Mouse (Mus musculus) kidney, postnatal 0 days (tissue): ENCODE measurements around the gene Gngt2. TPM values are rescaled to one million over a fixed set of nuclear protein-coding genes. Genes with fewer than 3 reads are reported as not detected.

Source experiments
- ATAC-seq: fragments of 200-750 bp; cut with Nextera tagmentation; replicated peaks from 2 replicates; pipeline ENCODE4 v1.8.0; 2017; ENCODE audit warnings: low read depth, moderate number of reproducible peaks, moderate TSS enrichment, moderate library complexity; ENCODE audit not compliant: low FRiP score
- DNase-seq: peaks from one replicate; pipeline ENCODE4 v3.0.0-alpha.2; 2016; ENCODE audit warnings: low spot score
- H3K27ac ChIP-seq: fragments of 300-500 bp; sonication (generic); 2 replicates; pipeline ENCODE4 v1.5.1; 2014; ENCODE audit warnings: mild to moderate bottlenecking
- H3K27me3 ChIP-seq: fragments of 300-500 bp; sonication (generic); 2 replicates; pipeline ENCODE4 v1.6.1; 2014; ENCODE audit warnings: low read length, mixed read lengths; ENCODE audit not compliant: insufficient read depth
- H3K36me3 ChIP-seq: fragments of 300-500 bp; sonication (generic); 2 replicates; pipeline ENCODE4 v1.6.1; 2014; ENCODE audit warnings: low read length, mixed read lengths; ENCODE audit not compliant: insufficient read depth
- H3K4me1 ChIP-seq: fragments of 300-500 bp; sonication (generic); replicated peaks from 2 replicates; pipeline ENCODE4 v1.6.1; 2014; ENCODE audit warnings: antibody characterized with exemption, low read length, mixed read lengths; ENCODE audit not compliant: insufficient read depth
- H3K4me2 ChIP-seq: fragments of 300-500 bp; sonication (generic); 2 replicates; pipeline ENCODE4 v1.6.1; 2014; ENCODE audit warnings: mild to moderate bottlenecking, low read length, moderate library complexity, mixed read lengths
- H3K4me3 ChIP-seq: fragments of 300-500 bp; sonication (generic); replicated peaks from 2 replicates; pipeline ENCODE4 v1.5.1; 2014; ENCODE audit warnings: low read depth, low read length
- H3K9ac ChIP-seq: fragments of 300-500 bp; sonication (generic); 2 replicates; pipeline ENCODE4 v1.6.1; 2014; ENCODE audit warnings: low read depth, low read length
- H3K9me3 ChIP-seq: fragments of 300-500 bp; sonication (generic); replicated peaks from 2 replicates; pipeline ENCODE4 v1.6.1; 2016; ENCODE audit warnings: low read length, inconsistent platforms, mixed read lengths
- CTCF ChIP-seq: IDR thresholded peaks from 2 replicates; pipeline ENCODE4 v1.5.1; 2016; ENCODE audit warnings: antibody characterized with exemption, low read depth, mild to moderate bottlenecking, moderate library complexity
- WGBS: fragments of 180-500 bp; shearing (Covaris S2); extraction: QIAGEN DNeasy Blood & Tissue Kit; methylation state at CpG from one replicate; pipeline ENCODE4 v1.1.7; 2014; 5-methylcytosine and 5-hydroxymethylcytosine counted together
- polyA plus RNA-seq: library from polyadenylated mRNA; unstranded; fragments of >200 nt; fragmentation: Nextera tagmentation; extraction: Ambion mirVana; gene quantifications from 2 replicates; pipeline ENCODE4 v1.2.1, GENCODE M21; 2015

The Gngt2 gene
- polyA plus RNA-seq, 1 experiment from 2014 or later = 32.6 TPM

- Histone ChIP-seq H3K4me2 (no peak overlapping the region), H3K36me3 (no peaks in the 10 kb centered on the region), H3K9ac (no peak overlapping the region), H3K4me1 (peaks cover 39% of the 10 kb centered on the region), H3K4me3 (no peak overlapping the region), H3K27ac (no peak overlapping the region), H3K27me3 (peaks cover 56% of the 10 kb centered on the region), H3K9me3 (no peaks in the 10 kb centered on the region)
- no peak for DNase-seq
- WGBS = 55% methylated on average over 18 of the region's 18 CpGs
- TF ChIP-seq CTCF = no peak
- no peak for ATAC-seq
Measured at GRCm38 (mm10) chr11:95832129-95833005, 4.6 kb upstream of the Gngt2 start.

DNA sequence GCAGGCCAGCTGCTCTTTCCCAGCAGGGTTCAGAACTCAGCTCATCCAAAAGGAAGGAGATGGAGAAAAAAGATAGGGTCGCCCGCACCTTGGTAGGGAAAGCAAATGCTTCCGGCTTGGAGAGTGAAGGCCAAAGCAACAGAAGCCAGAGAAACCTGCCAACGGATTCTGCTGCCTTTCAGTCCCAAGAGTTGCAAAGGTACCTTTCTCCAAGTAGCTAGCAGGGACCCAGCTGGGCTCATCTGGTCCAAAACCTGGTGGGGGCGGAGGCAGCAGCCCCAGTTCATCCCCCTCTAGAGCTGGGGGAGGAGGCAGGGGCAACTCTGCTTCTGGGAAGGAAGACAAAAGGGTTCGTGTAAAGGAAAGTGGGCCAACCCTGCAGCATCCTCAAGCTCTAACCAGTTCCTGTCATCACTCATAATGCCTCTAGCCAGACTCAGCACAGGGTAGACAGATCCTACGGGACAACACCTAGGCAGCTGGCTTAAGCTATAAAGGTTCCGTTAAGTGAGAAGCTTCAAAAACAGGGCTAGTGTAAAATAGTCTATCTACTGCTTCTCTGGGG, 3.9 kb upstream of the Gngt2 start:
- Histone ChIP-seq H3K27me3 (peaks cover 54% of the 10 kb centered on the region), H3K36me3 (no peaks in the 10 kb centered on the region), H3K4me1 (peaks cover 39% of the 10 kb centered on the region), H3K4me2 (no peak overlapping the region), H3K4me3 (no peak overlapping the region), H3K9ac (no peak overlapping the region), H3K9me3 (no peaks in the 10 kb centered on the region), H3K27ac (no peak overlapping the region)
- DNase-seq (no peak), ATAC-seq (no peak)
- 31% methylated on average over 8 of the region's 8 CpGs for WGBS
- TF ChIP-seq CTCF = no peak

- Histone ChIP-seq H3K4me2 (0 out of 2 replicates have a peak overlapping the region, but pooled peaks have one; percentile 14), H3K27ac (no peak overlapping the region), H3K9ac (no peak overlapping the region), H3K4me1 (peaks cover 39% of the 10 kb centered on the region), H3K27me3 (peaks cover 48% of the 10 kb centered on the region), H3K36me3 (no peaks in the 10 kb centered on the region), H3K9me3 (no peaks in the 10 kb centered on the region), H3K4me3 (no peak overlapping the region)
- TF ChIP-seq CTCF = no peak
- DNase-seq = no peak
- 23% methylated on average over 18 of the region's 18 CpGs for WGBS
- no peak for ATAC-seq
Measured at GRCm38 (mm10) chr11:95833631-95834142, 3.3 kb upstream of the Gngt2 start.

DNA sequence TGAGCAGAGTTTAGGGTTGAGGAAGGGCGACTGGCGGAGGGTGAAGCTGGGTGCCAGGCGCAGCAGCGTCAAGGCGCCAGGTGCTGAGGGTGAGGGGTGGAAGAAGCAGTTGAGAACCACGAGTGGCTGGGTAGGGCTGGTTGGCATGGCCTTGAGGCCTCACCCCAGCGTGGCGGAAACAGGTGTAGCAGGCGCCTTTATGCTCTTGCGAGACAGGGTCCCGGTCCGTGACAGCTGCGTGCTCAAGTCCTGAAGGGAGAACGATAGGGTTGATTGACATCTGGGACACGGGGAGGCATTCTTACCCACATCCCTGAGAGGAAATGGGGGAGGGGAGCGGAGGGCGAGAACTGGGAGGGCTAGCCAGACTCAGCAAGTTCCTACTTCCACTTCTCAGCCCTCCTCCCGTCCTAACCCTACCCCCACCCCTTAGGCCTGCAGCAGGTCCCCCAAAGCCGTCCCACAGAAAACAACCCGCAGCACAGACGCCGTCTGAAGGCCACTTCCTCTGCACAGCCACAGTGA, 2.8 kb upstream of the Gngt2 start:
- peak overlapping the region; percentile 14 for H3K4me2 ChIP-seq
- peaks cover 39% of the 10 kb centered on the region for H3K4me1 ChIP-seq
- no peak for DNase-seq
- H3K9me3 ChIP-seq = no peaks in the 10 kb centered on the region
- no peak for TF ChIP-seq CTCF
- H3K27me3 ChIP-seq = peaks cover 47% of the 10 kb centered on the region
- H3K9ac ChIP-seq = no peak overlapping the region
- no peaks in the 10 kb centered on the region for H3K36me3 ChIP-seq
- no peak overlapping the region for H3K27ac ChIP-seq
- ATAC-seq = no peak
- H3K4me3 ChIP-seq = no peak overlapping the region
- 8% methylated on average over 22 of the region's 22 CpGs for WGBS

- Histone ChIP-seq H3K27me3 (peaks cover 39% of the 10 kb centered on the region), H3K9ac (no peak overlapping the region), H3K36me3 (no peaks in the 10 kb centered on the region), H3K4me3 (no peak overlapping the region), H3K9me3 (no peaks in the 10 kb centered on the region), H3K4me2 (peak overlapping the region; percentile 14; the same call in 1 of the 2 replicates), H3K4me1 (peaks cover 38% of the 10 kb centered on the region), H3K27ac (no peak overlapping the region; the same call in 1 of the 2 replicates)
- 17% methylated on average over 15 of the region's 15 CpGs for WGBS
- ATAC-seq (no peak), DNase-seq (no peak)
- TF ChIP-seq CTCF = no peak
Measured at GRCm38 (mm10) chr11:95834742-95835710, 2.0 kb upstream of the Gngt2 start.
